Mouse (Mus musculus): ENCODE measurements around the gene Dgkh. TPM values are rescaled to one million over a fixed set of nuclear protein-coding genes. Genes with fewer than 3 reads are reported as not detected.

Dgkh gene
- polyA plus RNA-seq, 1 experiment from 2014 or later, result 0.86 TPM

GRCm38 (mm10) chr14:78668291-78668690, 64.3 kb downstream of the Dgkh start:
- H3K27ac ChIP-seq (replicated peaks), result no peak overlapping the region
- no peak overlapping the region for H3K9ac ChIP-seq (ENCODE audit: low read length)
- H3K27me3 ChIP-seq (ENCODE audit: control insufficient read depth, insufficient read depth, low read length), result no peaks in the 10 kb centered on the region
- H3K4me2 ChIP-seq (replicated peaks; ENCODE audit: low read depth), result no peak overlapping the region
- 20% methylated on average over 6 of the region's 6 CpGs for WGBS
- H3K4me3 ChIP-seq (ENCODE audit: low read depth, low read length), result no peak overlapping the region
- H3K9me3 ChIP-seq (ENCODE audit: control insufficient read depth, low read length), result no peaks in the 10 kb centered on the region
- no peaks in the 10 kb centered on the region for H3K4me1 ChIP-seq (replicated peaks; ENCODE audit: control insufficient read depth, insufficient read depth)
- ATAC-seq (ENCODE audit: low FRiP score, low TSS enrichment) (peak; percentile 59), DNase-seq (ENCODE audit: low spot score) (peak; percentile 70)
- TF ChIP-seq EP300 (optimal IDR thresholded peaks at IDR 0.05), result no peak
- peak; percentile 99 for TF ChIP-seq CTCF (IDR thresholded peaks at IDR 0.05; ENCODE audit: low read depth)
- H3K36me3 ChIP-seq (ENCODE audit: control insufficient read depth, insufficient read depth, low read length), result no peaks in the 10 kb centered on the region

- ATAC-seq (ENCODE audit: low FRiP score, low TSS enrichment) (no peak), DNase-seq (ENCODE audit: low spot score) (no peak)
- no peak overlapping the region for H3K27ac ChIP-seq (replicated peaks)
- no peak overlapping the region for H3K9ac ChIP-seq (ENCODE audit: low read length)
- H3K4me2 ChIP-seq (replicated peaks; ENCODE audit: low read depth), result no peak overlapping the region
- no peak for TF ChIP-seq CTCF (IDR thresholded peaks at IDR 0.05; ENCODE audit: low read depth)
- TF ChIP-seq EP300 (optimal IDR thresholded peaks at IDR 0.05), result no peak
- no peaks in the 10 kb centered on the region for H3K27me3 ChIP-seq (ENCODE audit: control insufficient read depth, insufficient read depth, low read length)
- no peak overlapping the region for H3K4me3 ChIP-seq (ENCODE audit: low read depth, low read length)
- 62% methylated on average over 5 of the region's 5 CpGs for WGBS
- H3K36me3 ChIP-seq (ENCODE audit: control insufficient read depth, insufficient read depth, low read length), result no peaks in the 10 kb centered on the region
- H3K4me1 ChIP-seq (replicated peaks; ENCODE audit: control insufficient read depth, insufficient read depth), result no peaks in the 10 kb centered on the region
- no peaks in the 10 kb centered on the region for H3K9me3 ChIP-seq (ENCODE audit: control insufficient read depth, low read length)
These were observed 64.8 kb downstream of the Dgkh start for GRCm38 (mm10) chr14:78667763-78668162.

GRCm38 (mm10) chr14:78662641-78663040, 69.9 kb downstream of the Dgkh start:
- no peaks in the 10 kb centered on the region for H3K36me3 ChIP-seq (ENCODE audit: control insufficient read depth, insufficient read depth, low read length)
- no peak overlapping the region for H3K27ac ChIP-seq (replicated peaks)
- WGBS, result 81% methylated on average over 5 of the region's 5 CpGs
- no peak for TF ChIP-seq CTCF (IDR thresholded peaks at IDR 0.05; ENCODE audit: low read depth)
- TF ChIP-seq EP300 (optimal IDR thresholded peaks at IDR 0.05), result no peak
- ATAC-seq (ENCODE audit: low FRiP score, low TSS enrichment) (no peak), DNase-seq (ENCODE audit: low spot score) (no peak)
- no peaks in the 10 kb centered on the region for H3K27me3 ChIP-seq (ENCODE audit: control insufficient read depth, insufficient read depth, low read length)
- no peaks in the 10 kb centered on the region for H3K9me3 ChIP-seq (ENCODE audit: control insufficient read depth, low read length)
- no peaks in the 10 kb centered on the region for H3K4me1 ChIP-seq (replicated peaks; ENCODE audit: control insufficient read depth, insufficient read depth)
- H3K4me2 ChIP-seq (replicated peaks; ENCODE audit: low read depth), result no peak overlapping the region
- H3K4me3 ChIP-seq (ENCODE audit: low read depth, low read length), result no peak overlapping the region
- no peak overlapping the region for H3K9ac ChIP-seq (ENCODE audit: low read length)

- ATAC-seq (ENCODE audit: low FRiP score, low TSS enrichment) (no peak), DNase-seq (ENCODE audit: low spot score) (no peak)
- H3K36me3 ChIP-seq (ENCODE audit: control insufficient read depth, insufficient read depth, low read length), result no peaks in the 10 kb centered on the region
- H3K9me3 ChIP-seq (ENCODE audit: control insufficient read depth, low read length), result no peaks in the 10 kb centered on the region
- no peak overlapping the region for H3K27ac ChIP-seq (replicated peaks)
- TF ChIP-seq EP300 (optimal IDR thresholded peaks at IDR 0.05) (no peak), CTCF (IDR thresholded peaks at IDR 0.05; ENCODE audit: low read depth) (no peak)
- no peak overlapping the region for H3K4me2 ChIP-seq (replicated peaks; ENCODE audit: low read depth)
- H3K27me3 ChIP-seq (ENCODE audit: control insufficient read depth, insufficient read depth, low read length), result no peaks in the 10 kb centered on the region
- H3K4me3 ChIP-seq (ENCODE audit: low read depth, low read length), result no peak overlapping the region
- WGBS, result 94% methylated on average over 14 of the region's 14 CpGs
- H3K4me1 ChIP-seq (replicated peaks; ENCODE audit: control insufficient read depth, insufficient read depth), result no peaks in the 10 kb centered on the region
- no peak overlapping the region for H3K9ac ChIP-seq (ENCODE audit: low read length)
These were observed 71.1 kb downstream of the Dgkh start for GRCm38 (mm10) chr14:78661462-78661861.

- whole genome bisulfite sequencing, result 97% methylated on average over 6 of the region's 6 CpGs
- Histone ChIP-seq H3K9me3 (ENCODE audit: control insufficient read depth, low read length) (no peaks in the 10 kb centered on the region), H3K27ac (replicated peaks) (no peak overlapping the region), H3K4me2 (replicated peaks; ENCODE audit: low read depth) (no peak overlapping the region), H3K9ac (ENCODE audit: low read length) (no peak overlapping the region), H3K36me3 (ENCODE audit: control insufficient read depth, insufficient read depth, low read length) (no peaks in the 10 kb centered on the region), H3K4me3 (ENCODE audit: low read depth, low read length) (no peak overlapping the region), H3K27me3 (ENCODE audit: control insufficient read depth, insufficient read depth, low read length) (no peaks in the 10 kb centered on the region), H3K4me1 (replicated peaks; ENCODE audit: control insufficient read depth, insufficient read depth) (no peaks in the 10 kb centered on the region)
- TF ChIP-seq EP300 (optimal IDR thresholded peaks at IDR 0.05) (no peak), CTCF (IDR thresholded peaks at IDR 0.05; ENCODE audit: low read depth) (no peak)
- DNase-seq (ENCODE audit: low spot score) (no peak), ATAC-seq (ENCODE audit: low FRiP score, low TSS enrichment) (no peak)
These were observed 73.9 kb downstream of the Dgkh start for GRCm38 (mm10) chr14:78658697-78659096.

GRCm38 (mm10) chr14:78656832-78657626, 75.5 kb downstream of the Dgkh start:
- no peak overlapping the region for H3K9ac ChIP-seq (ENCODE audit: low read length)
- H3K9me3 ChIP-seq (ENCODE audit: control insufficient read depth, low read length), result no peaks in the 10 kb centered on the region
- no peaks in the 10 kb centered on the region for H3K27me3 ChIP-seq (ENCODE audit: control insufficient read depth, insufficient read depth, low read length)
- no peak overlapping the region for H3K4me2 ChIP-seq (replicated peaks; ENCODE audit: low read depth)
- H3K36me3 ChIP-seq (ENCODE audit: control insufficient read depth, insufficient read depth, low read length), result no peaks in the 10 kb centered on the region
- ATAC-seq (ENCODE audit: low FRiP score, low TSS enrichment) (no peak), DNase-seq (ENCODE audit: low spot score) (no peak)
- H3K4me3 ChIP-seq (ENCODE audit: low read depth, low read length), result no peak overlapping the region
- 69% methylated on average over 18 of the region's 18 CpGs for WGBS
- no peaks in the 10 kb centered on the region for H3K4me1 ChIP-seq (replicated peaks; ENCODE audit: control insufficient read depth, insufficient read depth)
- TF ChIP-seq EP300 (optimal IDR thresholded peaks at IDR 0.05) (no peak), CTCF (IDR thresholded peaks at IDR 0.05; ENCODE audit: low read depth) (no peak)
- no peak overlapping the region for H3K27ac ChIP-seq (replicated peaks)

All from stomach, postnatal 0 days (tissue).